Mouse (Mus musculus): ENCODE results near the gene Nol4l. TPM values are rescaled to one million over a fixed set of nuclear protein-coding genes. Genes with fewer than 3 reads are reported as not detected.
A peak's percentile ranks its signal among the peaks of the same experiment; 100 is the strongest.

The Nol4l gene
- polyA plus RNA-seq, 1 experiment, result 10.6 TPM

DNA sequence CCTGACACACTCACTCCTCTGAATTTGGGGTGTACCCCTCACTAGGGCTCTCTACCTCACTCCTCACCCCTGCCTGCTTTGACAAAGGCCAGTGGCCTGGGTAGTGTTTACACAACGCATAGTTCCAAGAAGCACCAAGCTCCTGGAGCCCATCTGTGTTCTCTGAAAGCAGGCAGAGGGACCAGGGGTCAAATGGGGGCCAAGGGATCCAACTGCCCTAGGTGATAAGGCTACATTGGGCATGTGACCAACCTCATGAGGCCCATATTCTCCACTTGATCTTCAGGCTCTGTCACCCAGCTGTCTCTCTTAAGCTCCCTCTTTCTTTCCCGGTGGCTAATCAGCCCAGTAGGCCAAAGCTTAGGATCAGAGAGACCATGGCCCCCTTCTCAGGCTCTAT, 102.8 kb downstream of the Nol4l start:
- no peak for TF ChIP-seq GATA1 (IDR thresholded peaks at IDR 0.05; ENCODE audit: borderline replicate concordance, low read length)
- no peak for TF ChIP-seq FLI1 (IDR thresholded peaks at IDR 0.05; ENCODE audit: low read length)
- H3K36me3 ChIP-seq (replicated peaks; ENCODE audit: low read length), result peaks cover 96% of the 10 kb centered on the region
- H3K4me1 ChIP-seq, result peaks cover 91% of the 10 kb centered on the region
- peak overlapping the region; percentile 5 for H3K4me3 ChIP-seq (replicated peaks)
- H3K9me3 ChIP-seq, result no peaks in the 10 kb centered on the region
- no peaks in the 10 kb centered on the region for H3K27me3 ChIP-seq (replicated peaks)

DNA sequence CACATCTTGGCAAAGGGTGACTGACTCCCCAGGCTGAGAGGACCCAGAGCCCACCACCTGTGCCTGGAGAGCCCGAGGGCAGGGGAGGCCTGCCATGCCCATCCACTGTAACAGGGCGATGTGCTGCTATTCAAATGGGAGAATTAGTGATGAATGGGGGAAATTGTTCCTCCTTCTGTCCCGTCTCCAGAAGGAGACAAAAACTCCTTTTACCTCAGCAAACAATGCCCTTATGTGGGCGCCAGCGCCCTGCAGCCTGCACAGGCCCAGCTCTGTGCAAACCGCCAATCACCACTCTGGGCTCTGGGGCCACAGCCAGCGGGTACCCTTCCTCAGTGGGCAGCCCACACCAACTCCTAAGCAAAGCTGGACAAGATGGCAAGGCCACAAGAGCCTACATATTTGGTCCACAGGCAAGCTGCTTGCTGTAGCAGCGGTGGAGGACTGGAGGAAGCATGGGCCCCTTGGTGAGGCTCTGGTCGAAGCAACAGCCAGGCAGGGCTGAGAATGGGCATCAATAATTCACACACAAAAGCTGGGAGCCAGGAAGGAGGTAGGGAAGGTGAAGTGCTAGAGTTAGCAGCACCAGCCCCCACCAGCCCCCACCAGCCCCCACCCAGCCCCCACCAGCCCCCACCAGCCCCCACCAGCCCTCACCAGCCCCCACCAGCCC, 103.6 kb downstream of the Nol4l start:
- no peaks in the 10 kb centered on the region for H3K9me3 ChIP-seq
- TF ChIP-seq GATA1 (IDR thresholded peaks at IDR 0.05; ENCODE audit: borderline replicate concordance, low read length) (no peak), FLI1 (IDR thresholded peaks at IDR 0.05; ENCODE audit: low read length) (no peak)
- H3K4me3 ChIP-seq (replicated peaks), result no peak overlapping the region
- H3K4me1 ChIP-seq, result peaks cover 85% of the 10 kb centered on the region
- peaks cover 95% of the 10 kb centered on the region for H3K36me3 ChIP-seq (replicated peaks; ENCODE audit: low read length)
- H3K27me3 ChIP-seq (replicated peaks), result no peaks in the 10 kb centered on the region

GRCm38 (mm10) chr2:153425124-153425844, 104.5 kb downstream of the Nol4l start:
- Histone ChIP-seq H3K4me1 (peaks cover 85% of the 10 kb centered on the region), H3K36me3 (replicated peaks; ENCODE audit: low read length) (peaks cover 95% of the 10 kb centered on the region), H3K27me3 (replicated peaks) (no peaks in the 10 kb centered on the region), H3K4me3 (replicated peaks) (no peak overlapping the region), H3K9me3 (no peaks in the 10 kb centered on the region)
- TF ChIP-seq GATA1 (IDR thresholded peaks at IDR 0.05; ENCODE audit: borderline replicate concordance, low read length) (no peak), FLI1 (IDR thresholded peaks at IDR 0.05; ENCODE audit: low read length) (no peak)

DNA sequence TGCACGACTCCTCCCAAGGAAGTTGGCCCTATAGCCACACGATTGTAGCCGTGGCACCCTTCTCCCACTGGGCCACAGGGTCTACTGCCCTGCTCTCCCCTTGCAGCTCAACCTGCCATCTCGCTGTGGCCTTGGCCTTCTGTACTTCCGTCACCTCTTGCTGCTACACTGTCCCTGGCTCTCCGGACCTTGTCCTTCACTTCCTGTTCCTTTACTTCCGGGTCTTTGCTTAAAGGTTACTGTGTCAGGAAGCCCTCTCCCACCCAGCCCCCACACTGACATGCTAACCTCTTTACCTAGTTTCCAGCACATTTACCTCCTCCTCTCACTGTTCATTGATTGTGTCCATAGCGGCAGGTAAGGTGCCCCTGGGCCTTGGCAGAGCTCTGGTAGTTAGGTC, 105.2 kb downstream of the Nol4l start:
- peaks cover 85% of the 10 kb centered on the region for H3K4me1 ChIP-seq

DNA sequence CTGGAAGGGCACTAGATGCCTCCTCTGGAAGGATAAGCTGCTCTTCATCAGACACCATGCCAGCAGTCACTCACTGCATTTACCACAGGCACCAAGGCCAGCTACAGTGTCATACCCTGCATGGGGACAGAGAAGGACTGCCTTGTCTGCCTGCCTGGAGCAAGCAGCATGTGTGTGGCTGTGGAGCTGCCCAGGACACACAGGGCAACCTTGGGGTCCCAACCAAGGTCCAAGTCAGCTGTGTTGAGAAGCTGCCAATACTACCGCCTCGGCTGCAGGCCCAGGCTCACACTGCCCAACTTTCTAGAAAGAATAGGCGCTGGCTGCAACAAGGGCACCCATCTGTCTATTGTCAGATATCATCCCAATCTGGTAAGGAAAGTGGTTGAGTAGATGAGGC, 106.7 kb downstream of the Nol4l start:
- H3K9me3 ChIP-seq, result no peaks in the 10 kb centered on the region
- no peak for TF ChIP-seq FLI1 (IDR thresholded peaks at IDR 0.05; ENCODE audit: low read length)
- TF ChIP-seq GATA1 (IDR thresholded peaks at IDR 0.05; ENCODE audit: borderline replicate concordance, low read length), result no peak
- H3K4me3 ChIP-seq (replicated peaks), result peak overlapping the region; percentile 4
- H3K27me3 ChIP-seq (replicated peaks), result no peaks in the 10 kb centered on the region
- peaks cover 95% of the 10 kb centered on the region for H3K36me3 ChIP-seq (replicated peaks; ENCODE audit: low read length)
- H3K4me1 ChIP-seq, result peaks cover 85% of the 10 kb centered on the region

More for the DNA sequence above, 105.2 kb downstream of the Nol4l start:
- Histone ChIP-seq H3K36me3 (replicated peaks; ENCODE audit: low read length) (peaks cover 95% of the 10 kb centered on the region), H3K9me3 (no peaks in the 10 kb centered on the region), H3K4me3 (replicated peaks) (no peak overlapping the region), H3K27me3 (replicated peaks) (no peaks in the 10 kb centered on the region)
- TF ChIP-seq FLI1 (IDR thresholded peaks at IDR 0.05; ENCODE audit: low read length) (no peak), GATA1 (IDR thresholded peaks at IDR 0.05; ENCODE audit: borderline replicate concordance, low read length) (no peak)

DNA sequence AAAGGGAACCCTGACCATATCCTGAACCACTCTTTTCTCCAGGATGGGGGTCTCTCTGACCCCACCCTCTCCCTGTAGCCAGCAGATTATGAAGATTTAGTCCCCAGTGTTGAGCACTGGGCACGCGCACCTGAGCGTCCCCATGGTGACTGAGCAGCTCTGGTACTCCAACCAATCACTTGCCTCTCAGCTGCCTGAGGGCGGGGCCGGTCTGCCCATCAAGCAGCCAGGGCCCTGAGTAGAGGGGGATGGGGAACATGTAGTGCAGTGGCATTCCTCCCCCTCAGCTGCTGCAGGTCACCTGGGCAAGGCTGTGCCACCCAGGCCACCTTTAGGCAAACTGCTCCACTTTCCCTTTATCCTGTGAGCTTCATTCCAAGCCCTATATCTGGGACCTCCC, 107.7 kb downstream of the Nol4l start:
- Histone ChIP-seq H3K4me1 (peaks cover 85% of the 10 kb centered on the region), H3K9me3 (no peaks in the 10 kb centered on the region), H3K27me3 (replicated peaks) (no peaks in the 10 kb centered on the region), H3K36me3 (replicated peaks; ENCODE audit: low read length) (peaks cover 95% of the 10 kb centered on the region), H3K4me3 (replicated peaks) (peak overlapping the region; percentile 17)
- TF ChIP-seq GATA1 (IDR thresholded peaks at IDR 0.05; ENCODE audit: borderline replicate concordance, low read length) (no peak), FLI1 (IDR thresholded peaks at IDR 0.05; ENCODE audit: low read length) (no peak)

- Histone ChIP-seq H3K9me3 (no peaks in the 10 kb centered on the region), H3K27me3 (replicated peaks) (no peaks in the 10 kb centered on the region), H3K4me3 (replicated peaks) (no peak overlapping the region), H3K36me3 (replicated peaks; ENCODE audit: low read length) (peaks cover 98% of the 10 kb centered on the region), H3K4me1 (peaks cover 88% of the 10 kb centered on the region)
- TF ChIP-seq FLI1 (IDR thresholded peaks at IDR 0.05; ENCODE audit: low read length), result no peak
- TF ChIP-seq GATA1 (IDR thresholded peaks at IDR 0.05; ENCODE audit: borderline replicate concordance, low read length), result no peak
These were observed 108.5 kb downstream of the Nol4l start for GRCm38 (mm10) chr2:153421233-153421632.

DNA sequence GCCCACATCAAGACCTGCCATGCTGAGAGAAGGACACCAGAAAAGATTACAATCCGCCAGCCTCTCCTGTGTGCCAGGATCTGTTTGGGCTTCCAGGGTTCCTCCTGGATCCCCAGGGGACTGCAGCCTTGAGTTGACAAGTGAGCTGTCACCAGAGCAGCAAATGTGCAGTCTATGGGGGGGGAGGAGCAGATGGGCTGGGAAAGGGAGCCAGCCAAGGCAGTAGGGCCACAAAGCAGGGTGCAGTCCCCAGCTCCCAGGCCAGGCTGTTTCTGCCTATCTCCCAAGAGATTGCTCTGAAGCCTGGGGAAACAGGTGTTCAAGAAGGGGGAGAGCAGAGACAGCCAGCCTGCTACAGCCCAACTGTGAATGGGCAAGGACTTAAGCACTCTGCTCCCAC, 111.4 kb downstream of the Nol4l start:
- no peak for TF ChIP-seq GATA1 (IDR thresholded peaks at IDR 0.05; ENCODE audit: borderline replicate concordance, low read length)
- no peak for TF ChIP-seq FLI1 (IDR thresholded peaks at IDR 0.05; ENCODE audit: low read length)
- H3K27me3 ChIP-seq (replicated peaks), result no peaks in the 10 kb centered on the region
- no peak overlapping the region for H3K4me3 ChIP-seq (replicated peaks)
- H3K36me3 ChIP-seq (replicated peaks; ENCODE audit: low read length), result peaks cover 97% of the 10 kb centered on the region
- H3K4me1 ChIP-seq, result peaks cover 86% of the 10 kb centered on the region
- H3K9me3 ChIP-seq, result no peaks in the 10 kb centered on the region

DNA sequence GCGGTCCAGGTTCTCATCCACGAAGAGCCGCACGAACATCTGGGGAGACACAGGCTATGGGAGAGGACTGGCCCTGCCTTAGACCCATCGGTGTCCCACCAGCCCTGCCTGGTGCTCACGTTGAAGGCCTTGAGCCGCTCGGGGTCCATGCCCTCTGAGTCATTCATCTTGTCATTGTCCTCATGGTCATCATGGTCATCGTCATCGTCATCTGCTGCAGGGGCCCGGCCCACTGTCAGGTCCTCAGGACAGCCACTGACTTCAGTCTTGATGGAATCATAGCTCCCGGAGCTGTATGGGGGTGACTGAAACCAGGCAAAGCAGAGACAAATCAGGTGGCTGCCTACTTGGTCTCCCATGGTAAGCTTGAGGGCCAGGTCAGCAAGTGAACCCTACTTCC, 111.9 kb downstream of the Nol4l start:
- no peak for TF ChIP-seq FLI1 (IDR thresholded peaks at IDR 0.05; ENCODE audit: low read length)
- TF ChIP-seq GATA1 (IDR thresholded peaks at IDR 0.05; ENCODE audit: borderline replicate concordance, low read length), result no peak
- Histone ChIP-seq H3K36me3 (replicated peaks; ENCODE audit: low read length) (peaks cover 97% of the 10 kb centered on the region), H3K4me1 (peaks cover 81% of the 10 kb centered on the region), H3K27me3 (replicated peaks) (no peaks in the 10 kb centered on the region), H3K4me3 (replicated peaks) (no peak overlapping the region), H3K9me3 (no peaks in the 10 kb centered on the region)

DNA sequence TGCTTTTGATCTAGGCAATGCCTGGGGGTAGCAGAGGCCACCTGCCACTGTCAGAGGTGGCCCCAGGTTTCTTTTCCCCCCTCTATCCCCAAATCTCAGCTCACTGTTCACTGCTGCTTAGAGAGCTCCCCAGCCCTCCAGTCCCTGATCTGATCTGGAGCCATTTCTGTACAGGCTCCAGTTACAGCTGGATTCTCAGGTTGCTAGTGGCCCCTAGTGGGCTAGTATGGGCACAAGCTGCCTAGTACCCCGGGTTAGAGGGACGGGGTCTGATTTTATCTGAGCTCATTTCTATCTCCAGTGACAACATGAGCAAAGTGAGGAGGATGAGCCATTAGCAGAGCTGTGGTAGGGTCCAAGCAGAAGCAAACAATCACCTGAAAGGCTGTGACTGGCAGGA, 115.2 kb downstream of the Nol4l start:
- TF ChIP-seq GATA1 (IDR thresholded peaks at IDR 0.05; ENCODE audit: borderline replicate concordance, low read length) (no peak), FLI1 (IDR thresholded peaks at IDR 0.05; ENCODE audit: low read length) (no peak)
- H3K36me3 ChIP-seq (replicated peaks; ENCODE audit: low read length), result peaks cover 99% of the 10 kb centered on the region
- H3K4me1 ChIP-seq, result peaks cover 80% of the 10 kb centered on the region
- no peaks in the 10 kb centered on the region for H3K9me3 ChIP-seq
- no peak overlapping the region for H3K4me3 ChIP-seq (replicated peaks)
- no peaks in the 10 kb centered on the region for H3K27me3 ChIP-seq (replicated peaks)

Measured in megakaryocyte, embryonic 14.5 days (primary cell).